Mouse (Mus musculus): ENCODE measurements around the gene Dapk1.

DNA sequence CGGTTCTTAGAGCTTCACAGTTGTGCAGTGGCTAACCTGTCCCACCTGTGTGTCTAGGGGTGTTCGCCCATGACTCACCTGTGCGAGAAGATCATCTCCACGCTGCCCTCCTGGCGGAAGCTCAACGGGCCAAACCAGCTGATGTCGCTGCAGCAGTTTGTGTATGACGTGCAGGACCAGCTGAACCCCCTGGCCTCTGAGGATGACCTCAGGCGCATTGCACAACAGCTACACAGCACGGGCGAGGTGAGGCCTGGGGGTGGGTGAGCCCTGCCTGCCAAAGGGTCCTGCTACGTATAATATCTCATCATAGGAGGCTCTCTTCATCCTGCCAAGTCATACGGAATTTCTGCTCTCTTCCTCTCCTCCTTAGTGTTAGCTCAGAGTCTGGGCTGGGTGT lies 155.5 kb downstream of the Dapk1 start:
- no peak for TF ChIP-seq GATA1 (IDR thresholded peaks at IDR 0.05; ENCODE audit: low read length)
- TF ChIP-seq TAL1 (IDR thresholded peaks at IDR 0.05; ENCODE audit: low read length): no peak

All from erythroblast, embryonic 14.5 days (primary cell).